Mouse (Mus musculus): ENCODE data around the gene 1810049J17Rik. TPM values are rescaled to one million over a fixed set of nuclear protein-coding genes. Genes with fewer than 3 reads are reported as not detected.

The 1810049J17Rik gene
- polyA plus RNA-seq, 1 experiment from 2014 or later = 0.54 TPM

GRCm38 (mm10) chr15:12357459-12357858 lies 35.8 kb upstream of the 1810049J17Rik start:
- peaks cover 88% of the 10 kb centered on the region for H3K36me3 ChIP-seq (ENCODE audit: control insufficient read depth, insufficient read depth, low read length)

GRCm38 (mm10) chr15:12355907-12356306 lies 34.2 kb upstream of the 1810049J17Rik start:
- Histone ChIP-seq H3K9me3 (ENCODE audit: control insufficient read depth, low read length) (no peaks in the 10 kb centered on the region), H3K4me2 (ENCODE audit: low read length) (no peak overlapping the region), H3K27me3 (ENCODE audit: control insufficient read depth, insufficient read depth, low read length) (no peaks in the 10 kb centered on the region), H3K9ac (ENCODE audit: low read length) (no peak overlapping the region), H3K4me3 (ENCODE audit: control insufficient read depth in 1 of 2, insufficient read depth in 1 of 2, low read depth in 1 of 2, low read length in 2 of 2) (no peak overlapping the region), H3K27ac (replicated peaks in 1 of 2; ENCODE audit: control insufficient read depth in 1 of 2, insufficient read depth in 1 of 2, low read depth in 2 of 2, low read length in 2 of 2) (no peak overlapping the region), H3K36me3 (ENCODE audit: control insufficient read depth, insufficient read depth, low read length) (peaks cover 87% of the 10 kb centered on the region), H3K4me1 (ENCODE audit: control insufficient read depth in 2 of 2, insufficient read depth in 2 of 2, low read length in 2 of 2) (no peaks in the 10 kb centered on the region)
- no peak for ATAC-seq (ENCODE audit: insufficient number of reproducible peaks, insufficient read depth, low FRiP score, low read depth)
- 81% methylated on average over 7 of the region's 7 CpGs for WGBS

More at GRCm38 (mm10) chr15:12357459-12357858, 35.8 kb upstream of the 1810049J17Rik start:
- Histone ChIP-seq H3K9me3 (ENCODE audit: control insufficient read depth, low read length) (no peaks in the 10 kb centered on the region), H3K9ac (ENCODE audit: low read length) (no peak overlapping the region), H3K27ac (replicated peaks in 1 of 2; ENCODE audit: control insufficient read depth in 1 of 2, insufficient read depth in 1 of 2, low read depth in 2 of 2, low read length in 2 of 2) (no peak overlapping the region), H3K4me3 (ENCODE audit: control insufficient read depth in 1 of 2, insufficient read depth in 1 of 2, low read depth in 1 of 2, low read length in 2 of 2) (no peak overlapping the region), H3K27me3 (ENCODE audit: control insufficient read depth, insufficient read depth, low read length) (no peaks in the 10 kb centered on the region), H3K4me2 (ENCODE audit: low read length) (no peak overlapping the region), H3K4me1 (ENCODE audit: control insufficient read depth in 2 of 2, insufficient read depth in 2 of 2, low read length in 2 of 2) (no peaks in the 10 kb centered on the region)
- no peak for ATAC-seq (ENCODE audit: insufficient number of reproducible peaks, insufficient read depth, low FRiP score, low read depth)

GRCm38 (mm10) chr15:12355261-12355660 lies 33.6 kb upstream of the 1810049J17Rik start:
- no peak overlapping the region for H3K9ac ChIP-seq (ENCODE audit: low read length)
- H3K27ac ChIP-seq (replicated peaks in 1 of 2; ENCODE audit: control insufficient read depth in 1 of 2, insufficient read depth in 1 of 2, low read depth in 2 of 2, low read length in 2 of 2) = no peak overlapping the region
- H3K4me1 ChIP-seq (ENCODE audit: control insufficient read depth in 2 of 2, insufficient read depth in 2 of 2, low read length in 2 of 2) = no peaks in the 10 kb centered on the region
- H3K27me3 ChIP-seq (ENCODE audit: control insufficient read depth, insufficient read depth, low read length) = no peaks in the 10 kb centered on the region
- no peak for ATAC-seq (ENCODE audit: insufficient number of reproducible peaks, insufficient read depth, low FRiP score, low read depth)
- WGBS = 85% methylated on average over 6 of the region's 6 CpGs
- H3K9me3 ChIP-seq (ENCODE audit: control insufficient read depth, low read length) = no peaks in the 10 kb centered on the region
- H3K36me3 ChIP-seq (ENCODE audit: control insufficient read depth, insufficient read depth, low read length) = peaks cover 85% of the 10 kb centered on the region
- no peak overlapping the region for H3K4me2 ChIP-seq (ENCODE audit: low read length)
- no peak overlapping the region for H3K4me3 ChIP-seq (ENCODE audit: control insufficient read depth in 1 of 2, insufficient read depth in 1 of 2, low read depth in 1 of 2, low read length in 2 of 2)

GRCm38 (mm10) chr15:12354281-12354810 lies 32.6 kb upstream of the 1810049J17Rik start:
- 84% methylated on average over 2 of the region's 2 CpGs for WGBS
- ATAC-seq (ENCODE audit: insufficient number of reproducible peaks, insufficient read depth, low FRiP score, low read depth) = no peak
- peaks cover 86% of the 10 kb centered on the region for H3K36me3 ChIP-seq (ENCODE audit: control insufficient read depth, insufficient read depth, low read length)

GRCm38 (mm10) chr15:12351470-12351869 lies 29.8 kb upstream of the 1810049J17Rik start:
- peaks cover 72% of the 10 kb centered on the region for H3K36me3 ChIP-seq (ENCODE audit: control insufficient read depth, insufficient read depth, low read length)
- no peaks in the 10 kb centered on the region for H3K27me3 ChIP-seq (ENCODE audit: control insufficient read depth, insufficient read depth, low read length)
- H3K4me3 ChIP-seq (ENCODE audit: control insufficient read depth in 1 of 2, insufficient read depth in 1 of 2, low read depth in 1 of 2, low read length in 2 of 2) = no peak overlapping the region
- H3K9ac ChIP-seq (ENCODE audit: low read length) = no peak overlapping the region
- WGBS = 94% methylated on average over 7 of the region's 7 CpGs
- H3K9me3 ChIP-seq (ENCODE audit: control insufficient read depth, low read length) = no peaks in the 10 kb centered on the region
- ATAC-seq (ENCODE audit: insufficient number of reproducible peaks, insufficient read depth, low FRiP score, low read depth) = no peak
- H3K27ac ChIP-seq (replicated peaks in 1 of 2; ENCODE audit: control insufficient read depth in 1 of 2, insufficient read depth in 1 of 2, low read depth in 2 of 2, low read length in 2 of 2) = no peak overlapping the region
- no peak overlapping the region for H3K4me2 ChIP-seq (ENCODE audit: low read length)
- H3K4me1 ChIP-seq (ENCODE audit: control insufficient read depth in 2 of 2, insufficient read depth in 2 of 2, low read length in 2 of 2) = no peaks in the 10 kb centered on the region

More at GRCm38 (mm10) chr15:12354281-12354810, 32.6 kb upstream of the 1810049J17Rik start:
- no peaks in the 10 kb centered on the region for H3K9me3 ChIP-seq (ENCODE audit: control insufficient read depth, low read length)
- no peaks in the 10 kb centered on the region for H3K4me1 ChIP-seq (ENCODE audit: control insufficient read depth in 2 of 2, insufficient read depth in 2 of 2, low read length in 2 of 2)
- H3K27ac ChIP-seq (replicated peaks in 1 of 2; ENCODE audit: control insufficient read depth in 1 of 2, insufficient read depth in 1 of 2, low read depth in 2 of 2, low read length in 2 of 2) = no peak overlapping the region
- H3K9ac ChIP-seq (ENCODE audit: low read length) = no peak overlapping the region
- H3K27me3 ChIP-seq (ENCODE audit: control insufficient read depth, insufficient read depth, low read length) = no peaks in the 10 kb centered on the region
- H3K4me3 ChIP-seq (ENCODE audit: control insufficient read depth in 1 of 2, insufficient read depth in 1 of 2, low read depth in 1 of 2, low read length in 2 of 2) = no peak overlapping the region
- H3K4me2 ChIP-seq (ENCODE audit: low read length) = no peak overlapping the region

- no peak overlapping the region for H3K4me2 ChIP-seq (ENCODE audit: low read length)
- WGBS = 88% methylated on average over 5 of the region's 5 CpGs
- peaks cover 72% of the 10 kb centered on the region for H3K36me3 ChIP-seq (ENCODE audit: control insufficient read depth, insufficient read depth, low read length)
Measured at GRCm38 (mm10) chr15:12349840-12350239, 28.1 kb upstream of the 1810049J17Rik start.

GRCm38 (mm10) chr15:12348950-12349349 lies 27.3 kb upstream of the 1810049J17Rik start:
- H3K4me2 ChIP-seq (ENCODE audit: low read length) = no peak overlapping the region
- no peak for ATAC-seq (ENCODE audit: insufficient number of reproducible peaks, insufficient read depth, low FRiP score, low read depth)
- H3K9ac ChIP-seq (ENCODE audit: low read length) = no peak overlapping the region
- H3K4me3 ChIP-seq (ENCODE audit: control insufficient read depth in 1 of 2, insufficient read depth in 1 of 2, low read depth in 1 of 2, low read length in 2 of 2) = no peak overlapping the region
- H3K27ac ChIP-seq (replicated peaks in 1 of 2; ENCODE audit: control insufficient read depth in 1 of 2, insufficient read depth in 1 of 2, low read depth in 2 of 2, low read length in 2 of 2) = no peak overlapping the region
- WGBS = 63% methylated on average over 3 of the region's 3 CpGs
- no peaks in the 10 kb centered on the region for H3K9me3 ChIP-seq (ENCODE audit: control insufficient read depth, low read length)
- H3K27me3 ChIP-seq (ENCODE audit: control insufficient read depth, insufficient read depth, low read length) = no peaks in the 10 kb centered on the region
- H3K4me1 ChIP-seq (ENCODE audit: control insufficient read depth in 2 of 2, insufficient read depth in 2 of 2, low read length in 2 of 2) = no peaks in the 10 kb centered on the region
- H3K36me3 ChIP-seq (ENCODE audit: control insufficient read depth, insufficient read depth, low read length) = peaks cover 72% of the 10 kb centered on the region

More at GRCm38 (mm10) chr15:12349840-12350239, 28.1 kb upstream of the 1810049J17Rik start:
- ATAC-seq (ENCODE audit: insufficient number of reproducible peaks, insufficient read depth, low FRiP score, low read depth) = no peak
- no peaks in the 10 kb centered on the region for H3K27me3 ChIP-seq (ENCODE audit: control insufficient read depth, insufficient read depth, low read length)
- H3K9ac ChIP-seq (ENCODE audit: low read length) = no peak overlapping the region
- H3K4me3 ChIP-seq (ENCODE audit: control insufficient read depth in 1 of 2, insufficient read depth in 1 of 2, low read depth in 1 of 2, low read length in 2 of 2) = no peak overlapping the region
- H3K27ac ChIP-seq (replicated peaks in 1 of 2; ENCODE audit: control insufficient read depth in 1 of 2, insufficient read depth in 1 of 2, low read depth in 2 of 2, low read length in 2 of 2) = no peak overlapping the region
- H3K9me3 ChIP-seq (ENCODE audit: control insufficient read depth, low read length) = no peaks in the 10 kb centered on the region
- H3K4me1 ChIP-seq (ENCODE audit: control insufficient read depth in 2 of 2, insufficient read depth in 2 of 2, low read length in 2 of 2) = no peaks in the 10 kb centered on the region

- WGBS = 99% methylated on average over 3 of the region's 3 CpGs
- Histone ChIP-seq H3K9ac (ENCODE audit: low read length) (no peak overlapping the region), H3K36me3 (ENCODE audit: control insufficient read depth, insufficient read depth, low read length) (peaks cover 64% of the 10 kb centered on the region)
Measured at GRCm38 (mm10) chr15:12346916-12347315, 25.2 kb upstream of the 1810049J17Rik start.

More at GRCm38 (mm10) chr15:12346916-12347315, 25.2 kb upstream of the 1810049J17Rik start:
- Histone ChIP-seq H3K4me1 (ENCODE audit: control insufficient read depth in 2 of 2, insufficient read depth in 2 of 2, low read length in 2 of 2) (peaks cover 0 to under 1% of the 10 kb centered on the region in 2 experiments; a peak in 1 of 4 replicates), H3K27me3 (ENCODE audit: control insufficient read depth, insufficient read depth, low read length) (no peaks in the 10 kb centered on the region), H3K9me3 (ENCODE audit: control insufficient read depth, low read length) (no peaks in the 10 kb centered on the region), H3K27ac (replicated peaks in 1 of 2; ENCODE audit: control insufficient read depth in 1 of 2, insufficient read depth in 1 of 2, low read depth in 2 of 2, low read length in 2 of 2) (no peak overlapping the region), H3K4me2 (ENCODE audit: low read length) (no peak overlapping the region), H3K4me3 (ENCODE audit: control insufficient read depth in 1 of 2, insufficient read depth in 1 of 2, low read depth in 1 of 2, low read length in 2 of 2) (no peak overlapping the region)
- ATAC-seq (ENCODE audit: insufficient number of reproducible peaks, insufficient read depth, low FRiP score, low read depth) = no peak
